Mouse (Mus musculus) v-Abl transformed pro-B cells (cell line): Measurements from ENCODE around the gene Snrnp27.

Source experiments
- in situ Hi-C, 2 experiments: fragments of 400-800 bp; cut with MboI; formaldehyde crosslinking; loops; one replicate each; pipeline ENCODE4 v1.15.1; 2025; ENCODE audit not compliant: unreplicated experiment in 2 of 2

Gene Snrnp27

DNA sequence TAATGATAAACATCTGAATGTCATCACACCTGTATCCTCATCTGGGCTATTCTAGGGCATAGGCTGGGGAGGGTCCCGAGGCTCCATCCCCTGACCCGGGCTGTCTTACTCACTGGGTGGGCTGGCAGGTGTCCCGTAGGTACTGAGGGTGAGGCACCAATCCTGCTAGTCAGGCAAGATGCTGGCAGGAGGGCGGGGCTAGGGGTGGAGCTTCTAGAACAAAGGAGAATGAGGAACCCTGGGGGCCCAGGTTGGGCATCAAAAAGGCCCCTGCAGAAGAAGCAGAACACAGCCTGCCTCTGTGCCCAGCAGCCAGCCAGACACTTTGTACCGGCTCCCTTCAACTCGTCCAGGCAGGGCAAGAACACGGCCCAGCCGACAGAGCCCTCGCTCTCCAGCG, 56.4 kb downstream of the Snrnp27 start, which contains the start of gene Asprv1:
Gene Asprv1, plus strand, starts transcription at position 219 of the 400 bp plus-strand sequence.
- in situ Hi-C loops, result no loop called here
